Mouse (Mus musculus) C2C12 (cell line): ENCODE results near the gene Ube3c. TPM values are rescaled to one million over a fixed set of nuclear protein-coding genes. Genes with fewer than 3 reads are reported as not detected.
"Not testable (repeated sequence)": the region's sequence is repeated elsewhere in the genome, so short reads cannot be mapped to it uniquely, and the experiment has no call there.

Experiments used
- H3K27me3 ChIP-seq: one replicate; pipeline ENCODE4 v1.6.1; 2011; ENCODE audit not compliant: control insufficient read depth, insufficient read depth, insufficient read length
- H3K36me3 ChIP-seq: one replicate; pipeline ENCODE4 v1.6.1; 2011; ENCODE audit not compliant: control insufficient read depth, insufficient read depth
- H3K4me3 ChIP-seq: one replicate; pipeline ENCODE4 v1.5.1; 2011; ENCODE audit warnings: mild to moderate bottlenecking, control low read depth; ENCODE audit not compliant: poor library complexity, insufficient read depth, severe bottlenecking
- H3K79me2 ChIP-seq: one replicate; pipeline ENCODE4 v1.6.1; 2011; ENCODE audit not compliant: control insufficient read depth, insufficient read depth
- H3K79me3 ChIP-seq: one replicate; pipeline ENCODE4 v1.6.1; 2011; ENCODE audit warnings: low read depth, control low read depth
- H3ac ChIP-seq: one replicate; pipeline ENCODE3; 2011; ENCODE audit warnings: low read depth; ENCODE audit not compliant: control insufficient read depth, insufficient read length
- CEBPB ChIP-seq: IDR thresholded peaks from one replicate; pipeline ENCODE4 v1.6.1; 2011; ENCODE audit warnings: low read depth, mild to moderate bottlenecking, control low read depth, moderate library complexity
- CTCF ChIP-seq: IDR thresholded peaks from one replicate; pipeline ENCODE4 v1.5.1; 2011; ENCODE audit not compliant: control insufficient read depth, insufficient read depth, insufficient read length
- FOSL1 ChIP-seq: IDR thresholded peaks from one replicate; pipeline ENCODE4 v1.8.0; 2011; ENCODE audit warnings: mild to moderate bottlenecking, low read length; ENCODE audit not compliant: poor library complexity, insufficient read depth, severe bottlenecking
- MAX ChIP-seq: IDR thresholded peaks from one replicate; pipeline ENCODE4 v1.6.1; 2011; ENCODE audit warnings: mild to moderate bottlenecking, control low read depth
- MYOD1 ChIP-seq: IDR thresholded peaks from one replicate; pipeline ENCODE4 v1.6.1; 2011; ENCODE audit warnings: low read depth; ENCODE audit not compliant: control insufficient read depth, insufficient read length
- MYOG ChIP-seq: IDR thresholded peaks from one replicate; pipeline ENCODE4 v1.6.1; 2011; ENCODE audit not compliant: control insufficient read depth, insufficient read length; ENCODE audit errors: extremely low read depth
- USF1 ChIP-seq: IDR thresholded peaks from one replicate; pipeline ENCODE4 v1.6.1; 2011; ENCODE audit warnings: low read depth, mild to moderate bottlenecking, control low read depth, moderate library complexity
- long read RNA-seq, 2 experiments: library from polyadenylated mRNA; unstranded; transcript quantifications; one replicate each; pipeline ENCODE4 v2.0.0; 2019 to 2020
- polyA plus RNA-seq: library from polyadenylated mRNA; unstranded; fragments of >200 nt; fragmentation: generic; extraction: Trizol; gene quantifications from one replicate; pipeline ENCODE4 v1.2.1, GENCODE M21; 2012; ENCODE audit warnings: missing spikeins

The Ube3c gene
- 26.6 TPM for polyA plus RNA-seq
- long read RNA-seq, experiment 1, full-length matches to known transcripts: 5 of 18 reads
- long read RNA-seq, experiment 1, partial matches to known transcripts: 12 of 18 reads
- long read RNA-seq, experiment 1, other reads (novel, unspliced or antisense): 1 of 18 reads
- long read RNA-seq, experiment 2, full-length matches to known transcripts: 131 of 189 reads
- long read RNA-seq, experiment 2, partial matches to known transcripts: 26 of 189 reads
- long read RNA-seq, experiment 2, other reads (novel, unspliced or antisense): 32 of 189 reads

DNA sequence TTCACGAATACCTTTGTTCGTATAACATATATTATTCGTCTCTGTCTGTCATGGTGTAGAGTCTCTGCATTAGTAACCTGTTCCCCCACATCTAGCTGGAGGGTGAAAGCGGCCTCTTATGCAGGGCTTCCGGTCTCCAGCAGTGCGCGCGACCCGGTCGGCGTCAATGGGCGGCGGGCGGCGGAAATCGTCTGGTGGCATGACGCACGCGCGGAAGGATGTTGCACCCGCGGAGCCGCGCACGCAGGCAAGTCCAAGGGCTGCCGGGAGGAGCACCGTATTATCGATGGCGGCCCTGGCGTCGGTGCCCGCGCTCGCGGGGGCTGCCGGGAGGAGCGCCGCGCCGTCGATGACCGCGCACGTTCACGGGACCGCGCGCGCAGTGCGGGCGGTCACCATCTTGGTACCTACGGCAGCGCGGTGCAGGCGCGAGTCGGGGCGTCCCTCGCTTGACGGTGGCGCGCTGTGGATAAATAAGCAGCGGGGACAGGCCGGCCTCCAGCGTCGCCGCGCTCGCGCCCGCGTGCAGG lies at the start of gene Ube3c:
TSS of gene Ube3c (plus strand) at position 395 of the 530 bp plus-strand sequence.
- Histone ChIP-seq H3K4me3 (peak within 1 kb of the TSS; percentile 76), H3K27me3 (no peaks in the 10 kb centered on the region), H3ac (peak within 1 kb of the TSS; percentile 76), H3K36me3 (peaks cover 26% of the 10 kb centered on the region), H3K79me3 (peaks cover 41% of the 10 kb centered on the region), H3K79me2 (peaks cover 45% of the 10 kb centered on the region)
- TF ChIP-seq USF1 (no peak), CTCF (no peak), FOSL1 (no peak), CEBPB (no peak), MYOG (no peak), MAX (no peak), MYOD1 (no peak)

- no peak overlapping the region for H3ac ChIP-seq
- TF ChIP-seq CEBPB (no peak), MAX (no peak), CTCF (no peak), MYOG (no peak), MYOD1 (no peak), FOSL1 (no peak), USF1 (no peak)
- no peaks in the 10 kb centered on the region for H3K27me3 ChIP-seq
- no peaks in the 10 kb centered on the region for H3K79me2 ChIP-seq
- no peaks in the 10 kb centered on the region for H3K36me3 ChIP-seq
- no peaks in the 10 kb centered on the region for H3K79me3 ChIP-seq
- no peak overlapping the region for H3K4me3 ChIP-seq
Measured at GRCm38 (mm10) chr5:29560111-29560510, 8.9 kb upstream of the Ube3c start.

- Histone ChIP-seq H3K79me2 (no peaks in the 10 kb centered on the region), H3ac (no peak overlapping the region), H3K79me3 (no peaks in the 10 kb centered on the region), H3K4me3 (no peak overlapping the region), H3K27me3 (no peaks in the 10 kb centered on the region), H3K36me3 (no peaks in the 10 kb centered on the region)
- TF ChIP-seq MAX (no peak), CEBPB (no peak), CTCF (no peak), MYOG (no peak), MYOD1 (no peak), FOSL1 (no peak), USF1 (no peak)
Measured at GRCm38 (mm10) chr5:29560667-29561066, 8.4 kb upstream of the Ube3c start.

DNA sequence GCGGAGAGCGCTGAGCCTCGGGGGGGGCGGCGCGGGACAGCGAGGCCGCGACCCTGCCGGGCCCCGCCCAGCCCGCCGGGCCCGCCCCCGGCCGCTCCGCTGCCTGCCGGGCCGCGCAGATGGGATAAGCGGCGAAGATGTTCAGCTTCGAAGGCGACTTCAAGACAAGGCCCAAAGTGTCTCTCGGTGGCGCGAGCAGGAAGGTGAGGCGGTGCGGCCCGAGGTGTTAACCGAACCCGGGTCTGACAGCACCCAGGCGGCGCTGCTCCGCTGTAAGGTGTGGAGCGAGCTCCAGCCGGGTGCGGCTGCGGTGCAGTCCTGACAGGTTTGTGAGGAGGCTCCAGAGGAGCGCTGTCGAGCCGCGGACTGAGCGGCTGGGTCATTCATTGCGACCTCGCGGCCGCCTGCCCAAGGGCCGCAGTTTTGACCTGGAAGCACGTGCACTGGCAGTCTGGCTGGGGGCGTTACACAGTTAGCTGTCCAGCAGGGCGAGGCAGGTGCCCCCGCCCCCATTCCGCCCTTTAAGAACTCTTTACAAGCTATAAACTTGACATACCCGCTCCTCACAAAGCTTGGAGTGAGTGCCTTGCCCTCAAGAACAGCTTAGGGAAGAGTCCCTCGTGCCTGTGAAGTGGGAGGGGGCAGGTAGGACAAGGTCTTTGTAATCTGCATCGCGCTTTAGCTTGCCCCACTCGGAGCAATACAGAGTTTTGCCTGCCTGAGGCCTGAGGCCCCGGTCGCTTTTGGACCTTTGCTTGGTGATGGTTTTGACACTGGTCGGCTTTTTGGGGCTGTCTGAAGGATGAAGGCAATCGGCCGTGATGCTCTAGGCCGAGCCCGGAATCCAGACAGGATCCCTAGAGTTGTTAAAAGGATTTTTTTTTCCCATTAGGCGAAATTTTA lies 587 bp downstream of the Ube3c start:
- Histone ChIP-seq H3K79me2 (peaks cover 53% of the 10 kb centered on the region), H3K79me3 (peaks cover 48% of the 10 kb centered on the region), H3ac (peak overlapping the region; percentile 76), H3K36me3 (peaks cover 29% of the 10 kb centered on the region), H3K4me3 (peak overlapping the region; percentile 76), H3K27me3 (no peaks in the 10 kb centered on the region)
- TF ChIP-seq FOSL1: no peak
- TF ChIP-seq CTCF: peak; percentile 31
- peak; percentile 65 for TF ChIP-seq MAX

- not testable (repeated sequence) for H3ac ChIP-seq, H3K27me3 ChIP-seq, H3K4me3 ChIP-seq
- peaks cover 93% of the 10 kb centered on the region for H3K79me3 ChIP-seq
- peaks cover 99% of the 10 kb centered on the region for H3K79me2 ChIP-seq
- peaks cover 45% of the 10 kb centered on the region for H3K36me3 ChIP-seq
Measured at GRCm38 (mm10) chr5:29574286-29574685, 5.2 kb downstream of the Ube3c start.

- H3K79me2 ChIP-seq: peaks cover 100% of the 10 kb centered on the region
- H3K4me3 ChIP-seq: no peak overlapping the region
- TF ChIP-seq CEBPB (no peak), USF1 (no peak), CTCF (no peak), FOSL1 (no peak), MYOG (no peak), MAX (no peak), MYOD1 (no peak)
- peaks cover 97% of the 10 kb centered on the region for H3K79me3 ChIP-seq
- no peaks in the 10 kb centered on the region for H3K27me3 ChIP-seq
- no peak overlapping the region for H3ac ChIP-seq
- peaks cover 45% of the 10 kb centered on the region for H3K36me3 ChIP-seq
Measured at GRCm38 (mm10) chr5:29575085-29575484, 6.0 kb downstream of the Ube3c start.
